Mouse (Mus musculus) ES-E14 (cell line): ENCODE results near the gene Commd2.

Source experiments
- CHD2 ChIP-seq: IDR thresholded peaks from 2 replicates; pipeline ENCODE4 v1.6.1; 2014; ENCODE audit warnings: mild to moderate bottlenecking, low read depth, low read length, inconsistent platforms
- MAFK ChIP-seq: IDR thresholded peaks from 2 replicates; pipeline ENCODE4 v1.6.1; 2014; ENCODE audit warnings: mild to moderate bottlenecking, low read depth, low read length, inconsistent platforms; ENCODE audit not compliant: insufficient read depth
- ZC3H11A ChIP-seq: IDR thresholded peaks from 2 replicates; pipeline ENCODE4 v1.6.1; 2012; ENCODE audit warnings: low read depth, mild to moderate bottlenecking, inconsistent platforms, low read length, borderline replicate concordance
- ZNF384 ChIP-seq: IDR thresholded peaks from 2 replicates; pipeline ENCODE4 v1.6.1; 2012; ENCODE audit warnings: low read depth, low read length, inconsistent platforms

GRCm38 (mm10) chr3:57651865-57652259 is 347 bp upstream of the Commd2 start:
- no peak for TF ChIP-seq ZC3H11A
- no peak for TF ChIP-seq CHD2
- no peak for TF ChIP-seq ZNF384
- no peak for TF ChIP-seq MAFK
